Mouse (Mus musculus) thymus, adult 18-20 months (tissue): ENCODE results near the gene Esrrg.

ENCODE experiments used
- DNase-seq, 2 experiments: peaks; one replicate each; pipeline ENCODE4 v3.0.0; 2022; ENCODE audit warnings: mixed read lengths in 2 of 2

Gene Esrrg

GRCm38 (mm10) chr1:188006820-188007491 is 398.4 kb downstream of the Esrrg start:
- no peak for DNase-seq

DNA sequence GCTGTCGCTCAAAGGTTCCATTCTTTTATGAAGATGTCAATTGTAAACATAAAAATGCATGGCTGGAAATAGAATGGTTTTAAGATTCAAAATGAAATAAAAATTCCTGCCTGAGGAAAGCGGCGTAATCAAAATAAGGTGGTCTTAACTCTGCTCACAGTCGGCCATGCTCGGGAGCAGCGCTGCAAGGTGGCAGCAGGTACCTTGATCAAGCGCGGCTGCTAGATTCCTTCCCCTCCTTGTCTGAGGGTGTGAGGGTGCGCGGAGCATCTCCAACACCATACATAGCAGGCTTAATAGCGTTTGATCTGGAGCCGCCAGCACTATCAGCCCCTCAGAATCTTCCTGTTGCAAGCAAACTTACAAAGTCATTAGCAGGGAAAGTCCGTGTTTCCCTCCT is 399.9 kb downstream of the Esrrg start:
- DNase-seq = no peak

DNA sequence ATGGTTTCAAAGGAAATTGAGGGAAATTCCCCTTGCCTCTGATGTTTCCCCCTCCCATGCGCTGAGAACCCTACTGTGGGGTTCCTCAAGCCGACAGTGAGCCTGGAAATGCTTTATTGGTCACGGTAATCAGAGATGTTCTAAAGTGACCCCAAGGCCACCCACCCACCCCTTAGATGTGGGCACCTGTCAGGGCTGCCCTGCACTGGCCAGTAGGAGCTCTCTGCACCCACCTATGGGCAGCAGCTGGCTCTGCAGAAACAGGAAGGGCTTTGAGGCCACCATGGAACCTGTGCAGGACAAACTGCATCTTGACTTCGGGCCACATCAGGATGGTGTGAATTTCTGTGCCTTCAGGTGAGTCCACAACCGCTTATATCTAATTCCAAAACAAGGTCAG is 401.3 kb downstream of the Esrrg start:
- no peak for DNase-seq

GRCm38 (mm10) chr1:188010860-188011259 is 402.3 kb downstream of the Esrrg start:
- no peak for DNase-seq

GRCm38 (mm10) chr1:188014411-188014810 is 405.8 kb downstream of the Esrrg start:
- DNase-seq = no peak

DNA sequence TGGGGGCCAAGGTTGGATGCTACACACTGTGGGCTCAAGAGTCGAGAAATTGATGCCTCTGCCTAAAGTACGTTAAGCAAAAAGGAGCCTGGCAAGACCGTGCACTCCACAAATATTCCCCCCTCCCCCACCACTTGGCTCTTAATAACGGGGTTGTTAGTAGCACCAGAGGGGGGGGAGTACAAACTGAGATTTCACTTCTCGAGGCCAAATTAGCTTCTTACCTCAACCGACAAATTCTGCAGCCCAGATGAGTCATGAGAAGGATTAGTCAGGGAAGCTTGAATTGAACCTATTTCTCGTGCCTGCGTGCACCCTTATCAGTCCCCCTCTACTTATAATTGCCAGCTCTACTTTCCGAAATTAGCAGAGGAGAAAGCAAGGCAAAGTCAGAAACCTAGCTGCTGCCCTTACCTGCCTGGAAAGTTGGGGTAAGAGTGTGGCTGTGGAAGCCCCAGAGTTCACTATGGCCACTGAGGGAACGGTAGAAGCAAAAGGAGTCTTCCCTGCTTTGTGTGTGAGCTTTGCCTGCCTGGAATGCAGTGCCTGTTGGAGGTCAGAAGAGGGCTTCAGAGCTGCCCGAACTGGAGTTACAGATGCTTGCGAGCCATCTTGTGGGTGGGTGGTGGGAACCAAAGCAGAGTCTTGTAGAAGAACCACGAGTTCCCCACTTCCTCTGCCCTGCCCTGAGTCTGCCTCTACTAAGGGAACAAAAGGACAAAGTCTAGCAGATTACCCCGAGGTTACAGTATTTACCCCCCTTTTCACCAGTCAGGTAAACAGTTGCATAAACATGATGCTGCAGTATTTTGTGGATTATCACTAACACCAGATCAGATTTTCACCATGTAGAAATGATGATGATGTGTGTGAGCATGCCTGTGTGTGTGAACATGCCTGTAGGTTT is 409.6 kb downstream of the Esrrg start:
- DNase-seq = no peak

DNA sequence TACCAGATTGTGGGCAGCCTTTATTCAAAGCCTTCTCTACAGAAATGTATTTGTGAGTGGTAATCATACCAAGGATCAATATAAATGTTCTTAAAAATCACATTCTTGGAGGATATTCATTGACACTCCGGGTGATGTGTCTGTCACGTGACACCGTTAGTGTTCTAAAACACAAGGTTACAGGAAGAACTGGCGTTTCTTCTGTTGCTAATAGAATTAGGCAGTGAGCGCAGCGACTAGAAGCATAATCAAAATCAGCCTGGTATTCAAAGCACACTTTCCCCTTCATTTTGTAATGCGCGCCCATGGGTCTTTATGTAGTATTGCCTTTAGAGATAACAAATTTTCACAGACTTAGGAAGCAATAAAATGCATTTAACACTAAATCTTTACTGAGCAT is 420.6 kb downstream of the Esrrg start:
- DNase-seq = no peak

DNA sequence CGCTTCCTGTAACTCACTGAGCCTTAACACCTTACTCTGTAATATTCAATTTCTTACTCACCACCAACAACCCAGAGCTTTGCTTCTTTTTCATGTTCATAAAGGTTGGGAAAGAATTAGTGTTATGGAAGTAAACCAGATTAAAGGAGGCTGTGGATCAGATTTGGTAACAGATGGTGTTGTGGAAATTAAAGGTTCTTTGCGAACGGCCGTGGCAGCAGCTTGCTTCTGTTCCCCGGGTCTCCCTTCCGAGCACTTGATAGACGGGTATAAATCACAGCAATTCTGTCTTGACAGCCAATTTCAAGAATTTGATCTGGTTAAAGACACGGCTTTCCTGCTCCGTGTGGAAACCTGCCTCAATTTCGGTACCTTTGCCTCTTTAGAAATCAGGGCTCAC is 421.5 kb downstream of the Esrrg start:
- no peak for DNase-seq

GRCm38 (mm10) chr1:188031276-188031675 is 422.7 kb downstream of the Esrrg start:
- no peak for DNase-seq

DNA sequence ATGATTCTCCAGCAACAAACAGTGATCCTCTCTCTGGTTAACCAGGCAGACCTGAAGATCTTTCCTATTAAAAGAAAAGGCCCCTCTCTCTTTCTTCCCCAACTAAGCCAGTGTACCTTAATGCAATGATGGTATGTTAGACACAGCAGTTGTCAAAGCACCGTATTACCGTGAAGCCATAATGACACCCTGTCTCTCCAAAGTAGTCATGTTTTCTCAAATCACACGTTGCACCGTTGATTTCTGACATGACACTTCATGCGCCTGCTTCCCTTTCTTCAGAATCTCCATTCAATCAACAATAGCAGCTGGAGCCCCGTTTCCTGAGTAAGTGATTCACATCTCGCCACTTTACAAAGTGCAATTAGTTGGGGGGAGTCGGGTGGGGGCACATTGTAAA is 427.4 kb downstream of the Esrrg start:
- no peak for DNase-seq

DNA sequence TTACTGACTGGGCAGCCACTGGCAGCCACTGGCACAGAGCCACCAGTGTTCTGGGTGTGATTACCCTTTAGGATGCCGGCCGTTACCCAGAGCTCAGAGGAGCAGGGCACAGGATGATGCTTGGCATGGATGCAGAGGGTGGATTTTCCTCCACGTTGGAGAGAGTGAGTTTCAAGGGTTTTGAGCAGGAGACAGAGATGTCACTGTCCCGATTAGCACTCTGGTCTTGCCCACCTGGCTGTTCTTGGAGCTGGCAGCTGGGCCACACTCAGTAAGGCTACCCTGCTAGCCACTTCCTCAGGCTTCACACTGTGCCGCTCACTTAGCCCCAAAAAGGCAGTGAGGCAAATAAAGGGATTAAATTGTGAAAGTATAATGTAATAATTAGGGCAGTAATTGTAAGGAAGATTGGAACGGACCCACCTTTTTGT is 438.1 kb downstream of the Esrrg start:
- DNase-seq = no peak

DNA sequence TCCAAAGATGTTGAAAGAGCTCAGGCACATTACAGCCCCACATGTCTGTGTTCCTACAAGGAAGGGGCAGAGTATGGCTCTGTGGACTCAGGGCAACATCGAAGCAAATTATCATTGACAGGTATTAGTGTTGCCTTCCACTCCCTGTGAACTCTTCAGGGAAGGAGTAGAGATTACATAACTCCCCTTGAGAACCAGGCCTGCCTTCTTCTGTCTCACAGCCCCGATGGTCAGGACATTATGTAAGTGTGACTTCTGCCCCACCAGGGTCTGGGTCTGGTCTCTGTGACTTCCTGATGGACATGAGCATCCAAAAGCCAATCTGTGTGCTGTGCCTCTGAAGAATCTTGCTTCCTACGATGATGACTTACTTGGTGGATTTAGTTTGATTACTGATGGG is 438.6 kb downstream of the Esrrg start:
- no peak for DNase-seq

- DNase-seq = no peak
Observed at GRCm38 (mm10) chr1:188055888-188056287, 447.3 kb downstream of the Esrrg start.

DNA sequence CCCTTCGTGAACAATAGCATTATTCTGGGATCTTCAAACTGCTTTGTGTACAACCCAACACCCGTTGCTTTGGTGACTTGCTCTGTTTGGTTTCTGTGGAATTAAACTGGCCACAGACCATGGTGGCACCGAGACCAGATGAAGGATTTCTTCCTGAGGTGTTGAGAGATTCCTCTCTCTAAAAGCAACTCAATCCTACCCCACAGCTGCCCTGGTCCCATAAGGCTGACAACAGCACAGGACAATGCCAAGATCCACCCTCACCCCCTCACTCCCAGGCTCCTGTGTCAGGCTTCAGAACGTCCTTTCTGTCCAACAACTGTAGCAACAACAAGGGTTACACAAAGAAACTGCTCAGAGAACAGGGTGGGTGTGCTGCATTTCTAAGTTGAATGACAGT is 449.3 kb downstream of the Esrrg start:
- DNase-seq = no peak

DNA sequence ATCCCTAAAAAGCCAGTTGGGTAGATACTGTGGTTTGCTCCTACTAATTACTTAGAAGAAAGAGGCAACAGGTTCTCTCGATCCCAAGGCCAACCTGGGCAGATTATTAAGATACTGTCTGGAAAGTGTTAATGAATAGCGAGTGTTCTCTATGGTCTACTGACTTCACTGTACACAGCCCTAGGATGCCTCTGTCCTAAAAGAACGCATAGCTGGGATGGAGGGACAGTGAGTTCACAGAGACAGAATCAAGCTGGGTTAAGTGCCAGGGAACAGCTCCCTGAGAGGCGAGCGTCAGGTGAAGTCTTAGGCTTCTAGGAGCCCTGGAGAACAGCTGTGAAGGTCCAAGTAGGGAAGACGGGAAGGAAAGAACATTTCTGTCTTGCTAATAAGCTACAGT is 450.4 kb downstream of the Esrrg start:
- no peak for DNase-seq

GRCm38 (mm10) chr1:188060493-188060892 is 451.9 kb downstream of the Esrrg start:
- no peak for DNase-seq

DNA sequence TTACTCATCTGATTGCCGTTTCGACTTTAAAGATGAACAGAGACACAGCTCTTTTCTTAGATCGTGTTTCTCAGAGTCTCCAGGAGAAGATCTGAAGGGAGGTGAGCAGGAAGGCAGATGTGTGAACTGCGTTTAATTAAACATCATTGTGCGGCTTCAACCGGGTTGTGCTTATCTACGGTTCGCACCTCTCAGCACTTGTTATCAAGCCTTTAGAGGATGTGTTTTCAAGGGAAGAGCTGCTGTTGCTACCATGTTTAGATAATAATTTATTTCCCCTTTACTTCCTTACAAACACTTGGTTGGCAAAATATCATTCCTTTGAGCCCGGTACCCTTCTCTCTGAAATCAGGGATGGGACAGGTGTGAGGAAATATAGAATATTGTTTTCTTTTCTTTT is 460.2 kb downstream of the Esrrg start:
- no peak for DNase-seq

GRCm38 (mm10) chr1:188069849-188070248 is 461.3 kb downstream of the Esrrg start:
- no peak for DNase-seq

GRCm38 (mm10) chr1:188077561-188078195 is 469.1 kb downstream of the Esrrg start:
- DNase-seq = no peak

DNA sequence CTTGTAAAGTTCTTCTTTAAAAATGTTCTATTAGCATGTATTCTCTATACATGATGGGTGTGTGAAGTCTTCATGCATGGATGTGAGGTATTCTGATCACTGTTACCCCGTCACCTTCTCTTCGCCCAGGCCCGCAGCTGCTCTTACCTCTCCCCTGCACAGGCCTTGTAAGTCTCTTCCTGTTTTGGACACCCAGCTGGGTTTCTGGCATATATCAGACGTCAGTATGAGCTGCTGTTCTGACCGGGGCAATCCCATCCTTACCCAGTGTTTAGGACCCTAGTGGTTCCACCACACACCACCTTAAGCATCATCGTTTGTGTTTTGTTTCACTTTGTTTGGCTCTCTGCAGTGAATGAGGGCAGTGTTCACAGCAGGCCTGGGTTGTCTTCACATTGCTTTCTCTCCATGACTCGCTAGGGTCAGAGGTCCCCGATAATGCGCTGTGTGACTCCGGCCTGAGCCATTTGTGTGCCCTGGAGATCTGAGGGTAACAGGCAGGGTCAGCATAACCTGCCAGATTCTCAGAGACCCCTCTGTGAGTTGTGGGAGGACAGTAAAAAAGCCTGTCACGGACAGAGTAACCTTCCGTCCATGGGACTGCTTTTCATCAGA is 471.8 kb downstream of the Esrrg start:
- no peak for DNase-seq

GRCm38 (mm10) chr1:188082665-188083640 is 474.4 kb downstream of the Esrrg start:
- DNase-seq = no peak
